Mouse (Mus musculus): Measurements from ENCODE around the gene Dusp1. TPM values are rescaled to one million over a fixed set of nuclear protein-coding genes. Genes with fewer than 3 reads are reported as not detected.

Dusp1 gene
- polyA plus RNA-seq, 1 experiment from 2014 or later = 12.2 TPM

GRCm38 (mm10) chr17:26592510-26592909 lies 30.6 kb upstream of the Dusp1 start:
- WGBS = 95% methylated on average over 4 of the region's 4 CpGs

DNA sequence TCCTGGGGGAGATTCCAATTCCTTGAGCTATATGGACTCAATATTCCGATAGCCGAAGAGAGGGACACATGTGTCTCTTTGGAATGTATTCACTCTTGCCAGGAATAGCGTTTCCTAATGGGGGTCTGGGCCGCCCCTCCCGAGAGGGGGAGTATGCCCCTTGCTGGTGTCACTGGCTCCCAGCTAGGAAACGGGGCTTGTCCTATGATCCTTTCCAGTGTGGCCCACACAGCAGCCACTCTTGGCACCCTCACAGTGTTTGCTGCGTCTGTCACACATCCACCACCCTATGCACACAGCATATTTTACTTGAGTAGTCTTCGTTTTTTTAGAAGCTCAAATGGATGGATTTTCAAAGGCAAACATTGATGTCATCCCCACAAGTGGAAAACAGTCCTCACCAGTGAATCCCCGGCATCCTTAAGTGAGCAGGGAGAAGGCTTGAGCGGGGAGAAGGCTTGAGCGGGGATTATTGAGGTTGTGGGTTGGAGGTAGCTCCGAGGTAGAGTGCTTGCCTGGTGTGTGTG lies 26.1 kb upstream of the Dusp1 start:
- 85% methylated on average over 12 of the region's 12 CpGs for WGBS

More at GRCm38 (mm10) chr17:26592510-26592909, 30.6 kb upstream of the Dusp1 start:
- H3K4me1 ChIP-seq (ENCODE audit: control insufficient read depth, insufficient read depth, low read length) = peaks cover 16% of the 10 kb centered on the region
- no peak overlapping the region for H3K27ac ChIP-seq (ENCODE audit: low read length)
- H3K27me3 ChIP-seq (replicated peaks; ENCODE audit: control insufficient read depth, insufficient read depth, low read length) = no peaks in the 10 kb centered on the region
- no peaks in the 10 kb centered on the region for H3K9me3 ChIP-seq (ENCODE audit: control insufficient read depth, low read length)
- H3K4me2 ChIP-seq (ENCODE audit: low read depth, low read length) = no peak overlapping the region
- no peak for ATAC-seq
- no peak overlapping the region for H3K9ac ChIP-seq (ENCODE audit: low read depth, low read length)
- no peaks in the 10 kb centered on the region for H3K36me3 ChIP-seq (ENCODE audit: control insufficient read depth, insufficient read depth, low read length)
- no peak overlapping the region for H3K4me3 ChIP-seq (ENCODE audit: low read length)

DNA sequence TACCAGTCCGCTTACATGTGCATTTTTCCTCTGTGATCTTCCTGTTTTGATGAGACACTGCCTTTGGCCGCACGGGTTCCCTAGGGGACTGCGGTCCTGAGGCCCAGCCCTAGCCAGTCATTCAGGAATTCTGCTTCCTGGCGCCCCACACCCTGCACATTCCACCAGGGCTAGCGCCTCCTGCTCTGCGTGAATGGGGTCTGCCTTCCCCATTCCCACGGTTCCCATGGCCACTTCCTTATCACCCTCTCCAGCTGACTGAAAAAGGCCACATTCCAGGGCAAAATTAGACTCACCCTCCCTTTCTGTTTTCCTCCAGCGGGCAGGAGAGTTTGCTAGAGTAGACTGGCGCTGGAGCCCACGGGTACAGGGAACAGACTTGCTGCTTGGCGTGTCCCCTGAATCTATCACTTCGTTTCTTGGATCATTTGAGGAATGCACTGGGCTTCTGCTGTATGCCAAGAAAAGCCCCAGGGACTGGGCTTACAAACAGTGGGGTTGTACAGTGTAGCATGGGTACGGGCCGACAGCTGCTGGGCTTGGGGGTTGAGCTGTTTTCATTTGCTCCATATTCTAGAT lies 22.7 kb upstream of the Dusp1 start:
- H3K36me3 ChIP-seq (ENCODE audit: control insufficient read depth, insufficient read depth, low read length) = peaks cover 5% of the 10 kb centered on the region
- H3K9ac ChIP-seq (ENCODE audit: low read depth, low read length) = peak overlapping the region; percentile 27
- WGBS = 33% methylated on average over 15 of the region's 15 CpGs
- peak overlapping the region; percentile 67 for H3K27ac ChIP-seq (ENCODE audit: low read length)
- H3K27me3 ChIP-seq (replicated peaks; ENCODE audit: control insufficient read depth, insufficient read depth, low read length) = no peaks in the 10 kb centered on the region
- peak overlapping the region; percentile 17; the same call in 1 of the 2 replicates for H3K4me2 ChIP-seq (ENCODE audit: low read depth, low read length)
- no peak overlapping the region for H3K4me3 ChIP-seq (ENCODE audit: low read length)
- ATAC-seq = peak; percentile 89
- H3K9me3 ChIP-seq (ENCODE audit: control insufficient read depth, low read length) = no peaks in the 10 kb centered on the region
- H3K4me1 ChIP-seq (ENCODE audit: control insufficient read depth, insufficient read depth, low read length) = peaks cover 27% of the 10 kb centered on the region

More for the DNA sequence above, 26.1 kb upstream of the Dusp1 start:
- H3K4me1 ChIP-seq (ENCODE audit: control insufficient read depth, insufficient read depth, low read length) = peaks cover 23% of the 10 kb centered on the region
- H3K27ac ChIP-seq (ENCODE audit: low read length) = no peak overlapping the region
- no peak for ATAC-seq
- peaks cover 3% of the 10 kb centered on the region; the same call in 1 of the 2 replicates for H3K36me3 ChIP-seq (ENCODE audit: control insufficient read depth, insufficient read depth, low read length)
- H3K9me3 ChIP-seq (ENCODE audit: control insufficient read depth, low read length) = no peaks in the 10 kb centered on the region
- H3K9ac ChIP-seq (ENCODE audit: low read depth, low read length) = no peak overlapping the region
- H3K4me2 ChIP-seq (ENCODE audit: low read depth, low read length) = no peak overlapping the region
- H3K27me3 ChIP-seq (replicated peaks; ENCODE audit: control insufficient read depth, insufficient read depth, low read length) = no peaks in the 10 kb centered on the region
- H3K4me3 ChIP-seq (ENCODE audit: low read length) = no peak overlapping the region

GRCm38 (mm10) chr17:26584063-26584462 lies 22.1 kb upstream of the Dusp1 start:
- peak; percentile 72 for ATAC-seq
- H3K36me3 ChIP-seq (ENCODE audit: control insufficient read depth, insufficient read depth, low read length) = peaks cover 5% of the 10 kb centered on the region
- no peak overlapping the region for H3K4me3 ChIP-seq (ENCODE audit: low read length)
- H3K27ac ChIP-seq (ENCODE audit: low read length) = peak overlapping the region; percentile 67
- WGBS = 38% methylated on average over 4 of the region's 4 CpGs
- H3K9me3 ChIP-seq (ENCODE audit: control insufficient read depth, low read length) = no peaks in the 10 kb centered on the region
- H3K4me1 ChIP-seq (ENCODE audit: control insufficient read depth, insufficient read depth, low read length) = peaks cover 27% of the 10 kb centered on the region
- no peaks in the 10 kb centered on the region for H3K27me3 ChIP-seq (replicated peaks; ENCODE audit: control insufficient read depth, insufficient read depth, low read length)
- peak overlapping the region; percentile 17; the same call in 1 of the 2 replicates for H3K4me2 ChIP-seq (ENCODE audit: low read depth, low read length)
- peak overlapping the region; percentile 27; the same call in 1 of the 2 replicates for H3K9ac ChIP-seq (ENCODE audit: low read depth, low read length)

GRCm38 (mm10) chr17:26583606-26584005 lies 21.7 kb upstream of the Dusp1 start:
- Histone ChIP-seq H3K4me2 (ENCODE audit: low read depth, low read length) (no peak overlapping the region), H3K27ac (ENCODE audit: low read length) (peak overlapping the region; percentile 67), H3K4me1 (ENCODE audit: control insufficient read depth, insufficient read depth, low read length) (peaks cover 27% of the 10 kb centered on the region), H3K36me3 (ENCODE audit: control insufficient read depth, insufficient read depth, low read length) (peaks cover 5% of the 10 kb centered on the region), H3K4me3 (ENCODE audit: low read length) (no peak overlapping the region), H3K9ac (ENCODE audit: low read depth, low read length) (no peak overlapping the region), H3K9me3 (ENCODE audit: control insufficient read depth, low read length) (no peaks in the 10 kb centered on the region), H3K27me3 (replicated peaks; ENCODE audit: control insufficient read depth, insufficient read depth, low read length) (no peaks in the 10 kb centered on the region)
- WGBS = 81% methylated on average over 6 of the region's 6 CpGs
- no peak for ATAC-seq

GRCm38 (mm10) chr17:26583056-26583455 lies 21.1 kb upstream of the Dusp1 start:
- no peak overlapping the region for H3K9ac ChIP-seq (ENCODE audit: low read depth, low read length)
- peaks cover 7% of the 10 kb centered on the region for H3K36me3 ChIP-seq (ENCODE audit: control insufficient read depth, insufficient read depth, low read length)
- no peak overlapping the region for H3K4me2 ChIP-seq (ENCODE audit: low read depth, low read length)
- WGBS = 91% methylated on average over 9 of the region's 9 CpGs
- ATAC-seq = no peak
- peaks cover 27% of the 10 kb centered on the region for H3K4me1 ChIP-seq (ENCODE audit: control insufficient read depth, insufficient read depth, low read length)
- no peak overlapping the region for H3K27ac ChIP-seq (ENCODE audit: low read length)
- H3K4me3 ChIP-seq (ENCODE audit: low read length) = no peak overlapping the region
- no peaks in the 10 kb centered on the region for H3K9me3 ChIP-seq (ENCODE audit: control insufficient read depth, low read length)
- no peaks in the 10 kb centered on the region for H3K27me3 ChIP-seq (replicated peaks; ENCODE audit: control insufficient read depth, insufficient read depth, low read length)

- Histone ChIP-seq H3K27ac (ENCODE audit: low read length) (peak overlapping the region; percentile 25; the same call in 1 of the 2 replicates), H3K36me3 (ENCODE audit: control insufficient read depth, insufficient read depth, low read length) (peaks cover 7% of the 10 kb centered on the region), H3K27me3 (replicated peaks; ENCODE audit: control insufficient read depth, insufficient read depth, low read length) (no peaks in the 10 kb centered on the region), H3K4me3 (ENCODE audit: low read length) (no peak overlapping the region), H3K9me3 (ENCODE audit: control insufficient read depth, low read length) (no peaks in the 10 kb centered on the region), H3K4me2 (ENCODE audit: low read depth, low read length) (no peak overlapping the region), H3K9ac (ENCODE audit: low read depth, low read length) (no peak overlapping the region), H3K4me1 (ENCODE audit: control insufficient read depth, insufficient read depth, low read length) (peaks cover 27% of the 10 kb centered on the region)
- no peak for ATAC-seq
- WGBS = 80% methylated on average over 5 of the region's 5 CpGs
Measured at GRCm38 (mm10) chr17:26582297-26582696, 20.4 kb upstream of the Dusp1 start.

DNA sequence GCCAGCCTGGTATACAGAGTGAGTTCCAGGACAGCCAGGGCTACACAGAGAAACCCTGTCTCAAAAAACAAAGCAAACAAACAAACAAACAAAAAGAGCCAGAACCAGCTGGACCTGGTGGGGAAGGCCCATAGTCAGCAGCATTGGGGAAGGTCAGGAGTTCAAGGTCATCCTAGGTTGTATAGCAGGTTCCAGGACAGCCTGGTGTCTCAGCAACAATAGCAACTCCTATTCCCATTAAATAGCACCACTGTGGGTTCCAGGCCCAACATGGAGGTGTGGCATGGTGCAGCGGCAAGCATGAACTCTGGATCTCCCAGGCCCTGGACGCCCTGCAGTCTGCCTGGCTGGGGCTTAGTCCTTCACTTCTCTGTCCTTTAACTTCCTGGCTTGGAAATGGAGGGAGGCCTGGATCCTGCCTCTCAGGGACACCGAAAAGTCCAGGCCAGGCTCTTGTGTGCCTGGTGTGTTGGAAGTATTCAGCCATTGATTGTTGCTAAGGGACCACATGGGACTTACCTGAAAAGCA lies 19.0 kb upstream of the Dusp1 start:
- no peak for ATAC-seq
- 97% methylated on average over 3 of the region's 3 CpGs for WGBS

GRCm38 (mm10) chr17:26579396-26579795 lies 17.5 kb upstream of the Dusp1 start:
- WGBS = 75% methylated on average over 6 of the region's 6 CpGs
- H3K4me2 ChIP-seq (ENCODE audit: low read depth, low read length) = no peak overlapping the region
- H3K4me3 ChIP-seq (ENCODE audit: low read length) = no peak overlapping the region
- no peak overlapping the region for H3K27ac ChIP-seq (ENCODE audit: low read length)
- H3K9ac ChIP-seq (ENCODE audit: low read depth, low read length) = no peak overlapping the region
- no peaks in the 10 kb centered on the region for H3K27me3 ChIP-seq (replicated peaks; ENCODE audit: control insufficient read depth, insufficient read depth, low read length)
- H3K9me3 ChIP-seq (ENCODE audit: control insufficient read depth, low read length) = no peaks in the 10 kb centered on the region
- peaks cover 24% of the 10 kb centered on the region for H3K4me1 ChIP-seq (ENCODE audit: control insufficient read depth, insufficient read depth, low read length)
- ATAC-seq = no peak
- H3K36me3 ChIP-seq (ENCODE audit: control insufficient read depth, insufficient read depth, low read length) = peaks cover 7% of the 10 kb centered on the region

More for the DNA sequence above, 19.0 kb upstream of the Dusp1 start:
- peaks cover 33% of the 10 kb centered on the region for H3K4me1 ChIP-seq (ENCODE audit: control insufficient read depth, insufficient read depth, low read length)
- no peak overlapping the region for H3K4me2 ChIP-seq (ENCODE audit: low read depth, low read length)
- H3K9ac ChIP-seq (ENCODE audit: low read depth, low read length) = no peak overlapping the region
- H3K4me3 ChIP-seq (ENCODE audit: low read length) = no peak overlapping the region
- H3K27me3 ChIP-seq (replicated peaks; ENCODE audit: control insufficient read depth, insufficient read depth, low read length) = no peaks in the 10 kb centered on the region
- no peaks in the 10 kb centered on the region for H3K9me3 ChIP-seq (ENCODE audit: control insufficient read depth, low read length)
- no peak overlapping the region for H3K27ac ChIP-seq (ENCODE audit: low read length)
- H3K36me3 ChIP-seq (ENCODE audit: control insufficient read depth, insufficient read depth, low read length) = peaks cover 7% of the 10 kb centered on the region
